Mouse (Mus musculus): ENCODE data around the gene Fbl. TPM values are rescaled to one million over a fixed set of nuclear protein-coding genes. Genes with fewer than 3 reads are reported as not detected.
A peak's percentile ranks its signal among the peaks of the same experiment; 100 is the strongest.
"Not testable (repeated sequence)": the region's sequence is repeated elsewhere in the genome, so short reads cannot be mapped to it uniquely, and the experiment has no call there.

Gene Fbl
- total and polyA plus RNA-seq, 2 experiments from 2014 or later: 40.4 to 91.3 TPM

DNA sequence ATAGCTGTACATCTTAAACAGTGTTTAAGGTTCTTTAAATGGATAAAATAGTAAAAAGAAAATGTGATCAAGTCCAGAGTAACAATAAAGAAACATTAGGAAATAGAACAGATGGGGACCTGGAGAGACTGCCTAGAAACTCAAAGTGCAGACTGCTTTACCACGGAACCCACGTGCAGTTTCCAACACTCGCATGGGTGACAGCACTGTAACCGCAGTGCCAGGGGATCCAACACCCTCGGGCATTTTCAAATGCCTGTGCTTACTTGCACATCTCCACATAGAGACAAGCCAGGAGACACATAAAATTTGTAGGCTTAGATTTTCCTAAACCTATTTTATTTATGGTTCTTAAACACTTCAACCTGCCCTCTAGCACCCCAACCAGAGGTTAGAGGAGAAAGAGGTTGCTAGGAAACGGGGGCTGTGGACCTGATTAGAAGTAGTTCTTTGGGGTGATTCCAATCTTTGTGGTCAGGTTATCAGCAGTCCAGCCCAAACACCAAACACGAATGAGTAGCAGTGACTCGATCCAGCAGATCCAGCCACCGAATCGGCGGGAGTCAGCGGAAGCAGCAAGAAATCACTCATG lies 39.0 kb downstream of the Fbl start:
- 51% methylated on average over 12 of the region's 12 CpGs for WGBS
- ATAC-seq: peak; percentile 50; the same call in 1 of the 2 replicates
- no peaks in the 10 kb centered on the region for H3K27me3 ChIP-seq (ENCODE audit: insufficient read depth, low read length)
- H3K9ac ChIP-seq: no peak overlapping the region
- no peaks in the 10 kb centered on the region for H3K36me3 ChIP-seq (ENCODE audit: insufficient read depth)
- no peak for TF ChIP-seq CTCF (IDR thresholded peaks at IDR 0.05; ENCODE audit: low read depth)
- no peaks in the 10 kb centered on the region for H3K4me1 ChIP-seq (ENCODE audit: insufficient read depth)
- H3K4me3 ChIP-seq (ENCODE audit: low read depth, low read length): peak overlapping the region; percentile 28
- DNase-seq: no peak
- no peak overlapping the region for H3K27ac ChIP-seq (ENCODE audit: low read depth, low read length)
- H3K9me3 ChIP-seq (ENCODE audit: low read length): no peaks in the 10 kb centered on the region
- H3K4me2 ChIP-seq (ENCODE audit: low read depth): peak overlapping the region; percentile 47

DNA sequence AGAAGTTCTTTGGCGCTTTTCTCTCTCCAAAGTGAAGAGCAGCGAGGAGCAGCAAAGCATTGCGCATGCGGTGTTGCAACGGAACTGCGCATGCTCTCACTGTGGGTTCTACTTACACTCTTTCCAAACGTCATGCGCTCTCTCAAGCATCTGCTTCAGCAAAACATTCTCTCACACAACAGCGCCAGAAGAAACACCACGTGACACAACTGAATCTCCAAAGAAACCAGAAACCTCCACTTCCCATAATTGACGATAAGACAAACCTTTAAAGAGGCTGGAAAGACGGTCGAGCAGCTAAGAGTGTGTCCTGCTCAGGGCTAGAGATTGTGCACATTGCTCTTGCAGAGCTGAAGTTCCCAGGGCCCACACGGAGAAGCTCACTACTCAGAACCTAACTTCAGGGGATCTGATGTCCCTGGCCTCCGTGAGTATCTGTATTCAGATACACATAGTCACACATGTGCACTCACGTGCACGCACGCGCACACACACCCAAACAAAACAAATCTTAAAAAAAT lies 39.5 kb downstream of the Fbl start:
- no peak for TF ChIP-seq CTCF (IDR thresholded peaks at IDR 0.05; ENCODE audit: low read depth)
- no peaks in the 10 kb centered on the region for H3K9me3 ChIP-seq (ENCODE audit: low read length)
- 54% methylated on average over 19 of the region's 19 CpGs for WGBS
- H3K27me3 ChIP-seq (ENCODE audit: insufficient read depth, low read length): no peaks in the 10 kb centered on the region
- ATAC-seq (peak; percentile 92), DNase-seq (peak; percentile 88)
- no peaks in the 10 kb centered on the region for H3K36me3 ChIP-seq (ENCODE audit: insufficient read depth)
- H3K27ac ChIP-seq (ENCODE audit: low read depth, low read length): 0 out of 2 replicates have a peak overlapping the region, but pooled peaks have one; percentile 16
- H3K4me3 ChIP-seq (ENCODE audit: low read depth, low read length): peak overlapping the region; percentile 28
- peak overlapping the region; percentile 47 for H3K4me2 ChIP-seq (ENCODE audit: low read depth)
- no peak overlapping the region for H3K9ac ChIP-seq
- H3K4me1 ChIP-seq (ENCODE audit: insufficient read depth): no peaks in the 10 kb centered on the region

DNA sequence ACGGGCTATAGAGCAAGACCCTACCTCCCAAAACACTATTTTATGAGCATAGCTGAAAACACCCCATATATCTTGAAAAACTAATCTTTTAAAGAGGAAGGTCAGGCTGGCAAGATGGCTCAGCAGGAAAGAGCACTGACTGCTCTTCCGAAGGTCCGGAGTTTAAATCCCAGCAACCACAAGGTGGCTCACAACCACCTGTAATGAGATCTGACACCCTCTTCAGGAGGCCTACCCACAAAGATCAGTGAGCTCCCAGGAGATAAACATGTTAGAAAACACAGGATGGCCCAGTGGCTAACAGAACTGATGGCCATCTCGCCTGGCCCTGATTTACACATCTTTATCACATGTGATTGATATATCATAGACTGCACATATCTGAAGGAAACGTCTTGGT lies 41.2 kb downstream of the Fbl start:
- H3K36me3 ChIP-seq (ENCODE audit: insufficient read depth): no peaks in the 10 kb centered on the region

DNA sequence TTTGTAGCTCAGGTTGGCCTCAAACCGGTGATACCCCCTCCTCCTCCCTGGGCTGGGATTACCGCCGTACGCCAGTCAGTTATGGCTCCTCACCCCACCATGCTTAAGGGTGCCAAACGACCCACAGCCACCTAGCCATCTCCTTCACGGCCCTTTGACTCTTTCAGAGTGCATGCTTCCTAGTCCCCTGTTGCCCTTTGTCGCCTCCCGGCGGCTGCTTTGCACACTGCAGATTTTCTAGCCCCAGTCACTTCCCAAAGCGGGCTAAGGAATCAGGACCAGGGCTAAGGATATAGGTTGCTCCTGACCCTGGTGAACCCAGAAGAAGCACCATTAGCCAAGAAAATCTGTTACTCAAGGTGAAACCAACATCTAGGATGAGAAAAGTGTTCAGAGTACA lies 44.6 kb downstream of the Fbl start:
- ATAC-seq (no peak), DNase-seq (no peak)
- Histone ChIP-seq H3K4me1 (ENCODE audit: insufficient read depth) (no peaks in the 10 kb centered on the region), H3K4me3 (ENCODE audit: low read depth, low read length) (no peak overlapping the region), H3K27ac (ENCODE audit: low read depth, low read length) (no peak overlapping the region), H3K4me2 (ENCODE audit: low read depth) (no peak overlapping the region), H3K9ac (no peak overlapping the region), H3K27me3 (ENCODE audit: insufficient read depth, low read length) (no peaks in the 10 kb centered on the region), H3K9me3 (ENCODE audit: low read length) (no peaks in the 10 kb centered on the region), H3K36me3 (ENCODE audit: insufficient read depth) (no peaks in the 10 kb centered on the region)
- 37% methylated on average over 10 of the region's 10 CpGs for WGBS
- peak; percentile 61 for TF ChIP-seq CTCF (IDR thresholded peaks at IDR 0.05; ENCODE audit: low read depth)

More for the DNA sequence above, 41.2 kb downstream of the Fbl start:
- ATAC-seq: no peak
- Histone ChIP-seq H3K4me1 (ENCODE audit: insufficient read depth) (no peaks in the 10 kb centered on the region), H3K27me3 (ENCODE audit: insufficient read depth, low read length) (no peaks in the 10 kb centered on the region), H3K9ac (no peak overlapping the region), H3K4me2 (ENCODE audit: low read depth) (no peak overlapping the region), H3K27ac (ENCODE audit: low read depth, low read length) (no peak overlapping the region), H3K4me3 (ENCODE audit: low read depth, low read length) (no peak overlapping the region), H3K9me3 (ENCODE audit: low read length) (no peaks in the 10 kb centered on the region)
- no peak for DNase-seq
- peak; percentile 26; the same call in 1 of the 2 replicates for TF ChIP-seq CTCF (IDR thresholded peaks at IDR 0.05; ENCODE audit: low read depth)
- 50% methylated on average over 5 of the region's 5 CpGs for WGBS

DNA sequence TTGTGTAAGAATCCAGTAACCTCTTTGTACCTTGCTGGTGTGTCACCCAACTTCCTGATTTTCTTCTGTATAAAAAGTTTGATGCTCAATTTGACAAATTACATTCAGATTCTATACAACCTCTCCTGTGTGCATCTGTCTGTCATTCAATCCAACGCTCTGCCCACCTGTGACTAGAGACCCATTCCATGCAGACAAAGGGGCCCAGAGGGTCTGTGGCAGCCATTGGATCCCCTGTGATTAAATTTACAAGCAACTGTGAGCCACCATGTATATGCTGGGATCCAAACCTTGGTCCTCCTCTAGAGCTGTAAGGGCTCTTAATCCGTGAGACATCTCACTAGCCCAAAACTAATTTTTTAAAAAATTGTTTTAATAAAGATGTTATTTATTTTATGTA lies 46.4 kb downstream of the Fbl start:
- H3K36me3 ChIP-seq (ENCODE audit: insufficient read depth); DNase-seq; H3K9ac ChIP-seq; H3K4me3 ChIP-seq (ENCODE audit: low read depth, low read length); H3K27ac ChIP-seq (ENCODE audit: low read depth, low read length); H3K27me3 ChIP-seq (ENCODE audit: insufficient read depth, low read length); H3K4me2 ChIP-seq (ENCODE audit: low read depth); ATAC-seq; H3K9me3 ChIP-seq (ENCODE audit: low read length); H3K4me1 ChIP-seq (ENCODE audit: insufficient read depth): not testable (repeated sequence)
- WGBS: 96% methylated on average over 2 of the region's 2 CpGs

DNA sequence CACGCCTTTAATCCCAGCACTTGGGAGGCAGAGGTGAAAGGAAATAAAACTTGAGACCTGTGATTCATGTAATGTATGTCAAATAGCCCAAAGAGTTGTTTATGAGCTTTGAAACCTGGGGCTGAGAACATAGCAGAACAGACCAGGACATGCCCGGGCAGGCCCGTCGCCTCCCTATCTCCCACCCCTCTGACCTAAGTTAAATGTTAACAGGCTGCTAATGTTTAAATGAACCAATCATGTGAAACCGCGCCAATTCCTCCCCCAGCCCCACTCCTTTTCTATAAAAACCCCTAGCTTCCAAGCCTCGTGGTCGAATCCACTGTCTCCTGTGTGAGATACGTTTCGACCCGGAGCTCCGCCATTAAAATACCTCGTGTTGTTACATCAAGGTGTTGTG lies 48.3 kb downstream of the Fbl start:
- H3K36me3 ChIP-seq (ENCODE audit: insufficient read depth); H3K27ac ChIP-seq (ENCODE audit: low read depth, low read length); H3K4me1 ChIP-seq (ENCODE audit: insufficient read depth); ATAC-seq; H3K27me3 ChIP-seq (ENCODE audit: insufficient read depth, low read length); H3K4me2 ChIP-seq (ENCODE audit: low read depth); H3K9ac ChIP-seq; H3K4me3 ChIP-seq (ENCODE audit: low read depth, low read length); DNase-seq; H3K9me3 ChIP-seq (ENCODE audit: low read length): not testable (repeated sequence)
- 95% methylated on average over 8 of the region's 13 CpGs for WGBS

DNA sequence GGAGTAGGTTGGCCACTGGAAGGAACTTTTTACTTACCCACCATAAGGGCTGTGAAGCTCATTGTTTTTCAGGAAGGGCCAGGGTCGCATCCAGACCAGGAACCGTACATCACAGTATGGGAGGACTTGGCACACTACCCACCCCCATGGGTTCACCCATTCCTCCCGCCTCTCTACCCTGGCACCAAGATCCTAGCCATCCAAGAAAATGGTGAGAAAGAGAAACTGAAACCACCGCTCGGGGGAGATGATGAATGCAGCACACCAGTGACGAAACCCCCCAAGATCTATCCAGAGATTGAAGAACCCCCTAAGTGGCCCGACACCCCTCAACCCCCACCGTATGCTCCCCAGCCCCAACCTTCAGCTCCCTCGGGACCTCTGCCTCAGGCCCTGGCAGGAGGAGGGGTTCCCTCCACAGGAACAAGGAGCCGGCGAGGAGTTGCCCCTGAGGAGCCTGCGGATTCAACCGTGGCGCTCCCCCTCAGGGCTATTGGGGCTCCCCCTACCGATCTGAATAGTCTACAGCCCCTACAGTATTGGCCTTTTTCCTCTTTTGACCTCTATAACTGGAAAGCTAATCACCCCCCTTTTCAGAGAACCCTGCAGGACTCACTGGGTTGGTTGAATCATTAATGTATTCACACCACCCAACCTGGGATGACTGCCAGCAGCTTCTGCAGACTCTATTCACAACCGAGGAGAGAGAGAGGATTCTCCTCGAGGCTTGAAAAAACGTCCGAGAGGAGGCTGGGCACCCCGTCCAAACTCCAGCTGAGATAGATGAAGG lies 49.6 kb downstream of the Fbl start:
- DNase-seq: peak; percentile 64
- not testable (repeated sequence) for H3K9ac ChIP-seq; H3K9me3 ChIP-seq (ENCODE audit: low read length); H3K36me3 ChIP-seq (ENCODE audit: insufficient read depth); H3K4me1 ChIP-seq (ENCODE audit: insufficient read depth); H3K27ac ChIP-seq (ENCODE audit: low read depth, low read length); ATAC-seq; H3K4me3 ChIP-seq (ENCODE audit: low read depth, low read length); H3K27me3 ChIP-seq (ENCODE audit: insufficient read depth, low read length)
- WGBS: 61% methylated on average over 20 of the region's 20 CpGs
- peak overlapping the region; percentile 19; the same call in 1 of the 2 replicates for H3K4me2 ChIP-seq (ENCODE audit: low read depth)

DNA sequence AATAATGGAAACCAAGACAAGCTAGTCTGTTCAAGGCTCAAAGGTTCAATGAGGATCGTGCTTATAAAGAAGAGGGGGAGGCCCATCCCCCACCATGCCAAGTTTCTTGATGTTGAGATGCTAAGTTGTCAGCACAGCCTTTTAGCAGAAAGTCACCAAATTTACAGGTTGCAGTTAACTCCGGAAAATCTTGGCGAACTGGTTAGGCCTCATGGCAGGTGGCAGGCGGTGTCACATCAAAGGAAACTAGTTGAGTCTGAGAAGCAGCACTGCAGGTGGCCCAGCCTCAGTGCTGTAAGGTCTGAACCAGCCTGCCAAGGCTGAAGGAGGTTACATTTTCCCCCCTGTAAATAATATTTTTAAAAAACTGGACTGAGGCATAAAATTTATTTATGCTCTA lies 57.3 kb downstream of the Fbl start:
- H3K36me3 ChIP-seq (ENCODE audit: insufficient read depth); ATAC-seq; DNase-seq; H3K9ac ChIP-seq; H3K9me3 ChIP-seq (ENCODE audit: low read length); H3K27ac ChIP-seq (ENCODE audit: low read depth, low read length); H3K4me1 ChIP-seq (ENCODE audit: insufficient read depth); H3K4me2 ChIP-seq (ENCODE audit: low read depth); H3K27me3 ChIP-seq (ENCODE audit: insufficient read depth, low read length); H3K4me3 ChIP-seq (ENCODE audit: low read depth, low read length): not testable (repeated sequence)
- WGBS: 82% methylated on average over 4 of the region's 4 CpGs

DNA sequence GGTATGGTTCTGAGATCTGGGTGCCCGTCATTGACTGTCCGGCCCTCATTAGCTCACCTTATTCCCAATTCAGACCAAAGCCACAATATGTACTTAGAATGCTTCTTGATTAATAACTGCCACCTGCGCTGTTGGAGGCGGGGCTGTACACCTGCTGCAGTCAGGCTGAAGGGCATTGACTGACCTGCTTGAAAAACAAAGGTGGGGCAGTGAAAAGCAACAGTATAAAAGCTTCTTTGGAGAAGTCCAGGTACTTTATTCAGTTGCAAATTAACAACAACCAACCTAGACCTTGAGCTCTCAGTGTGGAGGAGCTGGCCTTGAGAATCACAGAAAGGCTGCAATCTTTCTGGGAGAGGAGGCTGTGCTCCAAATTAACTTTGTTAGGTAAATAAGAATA lies 57.9 kb downstream of the Fbl start:
- not testable (repeated sequence) for H3K9ac ChIP-seq; H3K27me3 ChIP-seq (ENCODE audit: insufficient read depth, low read length); H3K9me3 ChIP-seq (ENCODE audit: low read length); H3K4me1 ChIP-seq (ENCODE audit: insufficient read depth); ATAC-seq; DNase-seq; H3K4me3 ChIP-seq (ENCODE audit: low read depth, low read length); H3K4me2 ChIP-seq (ENCODE audit: low read depth); H3K36me3 ChIP-seq (ENCODE audit: insufficient read depth); H3K27ac ChIP-seq (ENCODE audit: low read depth, low read length)
- 95% methylated on average over 4 of the region's 4 CpGs for WGBS
